Mouse (Mus musculus) midbrain, embryonic 15.5 days (tissue): ENCODE data around the gene Dph1. TPM values are rescaled to one million over a fixed set of nuclear protein-coding genes. Genes with fewer than 3 reads are reported as not detected.

Experiments used
- ATAC-seq: fragments of 200-750 bp; cut with Nextera tagmentation; replicated peaks from 2 replicates; pipeline ENCODE4 v1.8.0; 2017; ENCODE audit warnings: moderate TSS enrichment
- H3K27ac ChIP-seq: fragments of 300-500 bp; sonication (generic); 2 replicates; pipeline ENCODE4 v1.5.1; 2015; ENCODE audit warnings: mild to moderate bottlenecking, inconsistent platforms
- H3K27me3 ChIP-seq: fragments of 300-500 bp; sonication (generic); replicated peaks from 2 replicates; pipeline ENCODE4 v1.6.1; 2015; ENCODE audit warnings: inconsistent platforms
- H3K36me3 ChIP-seq: fragments of 300-500 bp; sonication (generic); replicated peaks from 2 replicates; pipeline ENCODE4 v1.6.1; 2015; ENCODE audit warnings: inconsistent platforms
- H3K4me1 ChIP-seq: fragments of 300-500 bp; sonication (generic); 2 replicates; pipeline ENCODE4 v1.6.1; 2015; ENCODE audit warnings: inconsistent platforms
- H3K4me2 ChIP-seq: fragments of 300-500 bp; sonication (generic); 2 replicates; pipeline ENCODE4 v1.6.1; 2015; ENCODE audit warnings: inconsistent platforms, mild to moderate bottlenecking, moderate library complexity
- H3K4me3 ChIP-seq: fragments of 300-500 bp; sonication (generic); 2 replicates; pipeline ENCODE4 v1.5.1; 2015; ENCODE audit warnings: mild to moderate bottlenecking, inconsistent platforms
- H3K9ac ChIP-seq: fragments of 300-500 bp; sonication (generic); 2 replicates; pipeline ENCODE4 v1.6.1; 2015; ENCODE audit warnings: mild to moderate bottlenecking, inconsistent platforms
- H3K9me3 ChIP-seq: fragments of 300-500 bp; sonication (generic); 2 replicates; pipeline ENCODE4 v1.6.1; 2016; ENCODE audit warnings: inconsistent platforms
- WGBS: fragments of 180-500 bp; shearing (Covaris S2); methylation state at CpG from one replicate; pipeline ENCODE4 v1.1.7; 2015; ENCODE audit warnings: mixed read lengths; 5-methylcytosine and 5-hydroxymethylcytosine counted together
- polyA plus RNA-seq: library from polyadenylated mRNA; unstranded; fragments of >200 nt; fragmentation: Nextera tagmentation; extraction: Ambion mirVana; gene quantifications from 2 replicates; pipeline ENCODE4 v1.2.1, GENCODE M21; 2015

Gene Dph1
- 13.1 and 14.0 TPM in 2 replicates for polyA plus RNA-seq

- peak within 1 kb of the TSS; percentile 72 for H3K4me3 ChIP-seq
- ATAC-seq, result no peak
- peak within 1 kb of the TSS; percentile 9; the same call in 1 of the 2 replicates for H3K27ac ChIP-seq
- 43% methylated on average over 5 of the region's 5 CpGs for WGBS
- 0 out of 2 replicates have a peak, but pooled peaks cover 8% of the 10 kb centered on the region for H3K27me3 ChIP-seq
- H3K4me2 ChIP-seq, result peak within 1 kb of the TSS; percentile 85
- H3K36me3 ChIP-seq, result no peaks in the 10 kb centered on the region
- H3K9ac ChIP-seq, result peak within 1 kb of the TSS; percentile 57
- H3K9me3 ChIP-seq, result no peaks in the 10 kb centered on the region
- peaks cover 56% of the 10 kb centered on the region for H3K4me1 ChIP-seq
These were observed at the start of gene Dph1 for GRCm38 (mm10) chr11:75190905-75191441. Dph1 (minus strand) TSS chr11:75191241.

GRCm38 (mm10) chr11:75240158-75240934 lies 49.3 kb upstream of the Dph1 start:
- Histone ChIP-seq H3K36me3 (no peaks in the 10 kb centered on the region), H3K9me3 (no peaks in the 10 kb centered on the region), H3K27ac (no peak overlapping the region), H3K27me3 (no peaks in the 10 kb centered on the region), H3K4me3 (no peak overlapping the region), H3K4me2 (no peak overlapping the region), H3K4me1 (peaks cover 37% of the 10 kb centered on the region), H3K9ac (no peak overlapping the region)
- 75% methylated on average over 13 of the region's 13 CpGs for WGBS
- ATAC-seq, result no peak

GRCm38 (mm10) chr11:75234745-75235144 lies 43.7 kb upstream of the Dph1 start:
- Histone ChIP-seq H3K27me3 (no peaks in the 10 kb centered on the region), H3K4me2 (peak overlapping the region; percentile 44), H3K27ac (peak overlapping the region; percentile 39; the same call in 1 of the 2 replicates), H3K4me3 (peak overlapping the region; percentile 26), H3K4me1 (peaks cover 36% of the 10 kb centered on the region), H3K9ac (no peak overlapping the region), H3K9me3 (no peaks in the 10 kb centered on the region), H3K36me3 (no peaks in the 10 kb centered on the region)
- ATAC-seq, result peak; percentile 70
- 12% methylated on average over 16 of the region's 16 CpGs for WGBS

- H3K4me1 ChIP-seq, result peaks cover 35% of the 10 kb centered on the region
- H3K4me3 ChIP-seq, result no peak overlapping the region
- WGBS, result 65% methylated on average over 4 of the region's 4 CpGs
- H3K27ac ChIP-seq, result no peak overlapping the region
- no peaks in the 10 kb centered on the region for H3K27me3 ChIP-seq
- no peak for ATAC-seq
- H3K36me3 ChIP-seq, result no peaks in the 10 kb centered on the region
- no peaks in the 10 kb centered on the region for H3K9me3 ChIP-seq
- no peak overlapping the region for H3K4me2 ChIP-seq
- no peak overlapping the region for H3K9ac ChIP-seq
These were observed 41.4 kb upstream of the Dph1 start for GRCm38 (mm10) chr11:75232434-75232833.

GRCm38 (mm10) chr11:75231756-75232155 lies 40.7 kb upstream of the Dph1 start:
- H3K36me3 ChIP-seq, result no peaks in the 10 kb centered on the region
- no peak overlapping the region for H3K4me2 ChIP-seq
- H3K4me1 ChIP-seq, result peaks cover 29% of the 10 kb centered on the region
- H3K27ac ChIP-seq, result no peak overlapping the region
- H3K9ac ChIP-seq, result no peak overlapping the region
- no peaks in the 10 kb centered on the region for H3K9me3 ChIP-seq
- H3K27me3 ChIP-seq, result no peaks in the 10 kb centered on the region
- no peak for ATAC-seq
- H3K4me3 ChIP-seq, result no peak overlapping the region
- 7% methylated on average over 7 of the region's 7 CpGs for WGBS

GRCm38 (mm10) chr11:75230272-75230760 lies 39.3 kb upstream of the Dph1 start:
- H3K4me2 ChIP-seq, result no peak overlapping the region
- H3K4me3 ChIP-seq, result no peak overlapping the region
- H3K9me3 ChIP-seq, result no peaks in the 10 kb centered on the region
- no peak overlapping the region for H3K27ac ChIP-seq
- no peak overlapping the region for H3K9ac ChIP-seq
- 96% methylated on average over 6 of the region's 6 CpGs for WGBS
- no peaks in the 10 kb centered on the region for H3K27me3 ChIP-seq
- no peaks in the 10 kb centered on the region for H3K36me3 ChIP-seq
- peaks cover 19% of the 10 kb centered on the region for H3K4me1 ChIP-seq
- ATAC-seq, result no peak

GRCm38 (mm10) chr11:75229289-75229688 lies 38.2 kb upstream of the Dph1 start:
- no peak overlapping the region for H3K27ac ChIP-seq
- no peak overlapping the region for H3K4me3 ChIP-seq
- no peaks in the 10 kb centered on the region for H3K9me3 ChIP-seq
- WGBS, result 83% methylated on average over 6 of the region's 6 CpGs
- H3K9ac ChIP-seq, result no peak overlapping the region
- H3K4me2 ChIP-seq, result no peak overlapping the region
- no peaks in the 10 kb centered on the region for H3K27me3 ChIP-seq
- no peaks in the 10 kb centered on the region for H3K36me3 ChIP-seq
- peaks cover 9% of the 10 kb centered on the region for H3K4me1 ChIP-seq
- no peak for ATAC-seq

- Histone ChIP-seq H3K4me1 (peaks cover 7% of the 10 kb centered on the region), H3K27me3 (no peaks in the 10 kb centered on the region)
- no peak for ATAC-seq
These were observed 36.6 kb upstream of the Dph1 start for GRCm38 (mm10) chr11:75227632-75228031.

GRCm38 (mm10) chr11:75224835-75225234 lies 33.8 kb upstream of the Dph1 start:
- H3K9ac ChIP-seq, result no peak overlapping the region
- no peak overlapping the region for H3K4me3 ChIP-seq
- H3K36me3 ChIP-seq, result no peaks in the 10 kb centered on the region
- no peak for ATAC-seq
- 80% methylated on average over 4 of the region's 4 CpGs for WGBS
- no peak overlapping the region for H3K27ac ChIP-seq
- no peaks in the 10 kb centered on the region for H3K27me3 ChIP-seq
- no peaks in the 10 kb centered on the region for H3K9me3 ChIP-seq
- H3K4me2 ChIP-seq, result no peak overlapping the region
- peaks cover 10% of the 10 kb centered on the region for H3K4me1 ChIP-seq

More at GRCm38 (mm10) chr11:75227632-75228031, 36.6 kb upstream of the Dph1 start:
- no peaks in the 10 kb centered on the region for H3K9me3 ChIP-seq
- H3K27ac ChIP-seq, result no peak overlapping the region
- H3K36me3 ChIP-seq, result no peaks in the 10 kb centered on the region
- no peak overlapping the region for H3K4me2 ChIP-seq
- H3K9ac ChIP-seq, result no peak overlapping the region
- no peak overlapping the region for H3K4me3 ChIP-seq
- 74% methylated on average over 3 of the region's 3 CpGs for WGBS

- Histone ChIP-seq H3K27ac (no peak overlapping the region), H3K9me3 (no peaks in the 10 kb centered on the region), H3K9ac (no peak overlapping the region), H3K4me3 (no peak overlapping the region), H3K4me2 (no peak overlapping the region), H3K4me1 (peaks cover 15% of the 10 kb centered on the region), H3K36me3 (no peaks in the 10 kb centered on the region), H3K27me3 (no peaks in the 10 kb centered on the region)
- 79% methylated on average over 12 of the region's 12 CpGs for WGBS
- ATAC-seq, result no peak
These were observed 33.0 kb upstream of the Dph1 start for GRCm38 (mm10) chr11:75224062-75224461.

- Histone ChIP-seq H3K4me1 (peaks cover 22% of the 10 kb centered on the region), H3K27me3 (no peaks in the 10 kb centered on the region), H3K4me2 (no peak overlapping the region), H3K4me3 (no peak overlapping the region), H3K36me3 (no peaks in the 10 kb centered on the region), H3K9me3 (no peaks in the 10 kb centered on the region), H3K27ac (no peak overlapping the region), H3K9ac (no peak overlapping the region)
- WGBS, result 42% methylated on average over 5 of the region's 6 CpGs
- no peak for ATAC-seq
These were observed 29.6 kb upstream of the Dph1 start for GRCm38 (mm10) chr11:75220517-75221145.

GRCm38 (mm10) chr11:75220115-75220514 lies 29.1 kb upstream of the Dph1 start:
- ATAC-seq, result no peak
- 29% methylated on average over 9 of the region's 9 CpGs for WGBS
- H3K36me3 ChIP-seq, result no peaks in the 10 kb centered on the region
- no peak overlapping the region for H3K4me2 ChIP-seq
- H3K9me3 ChIP-seq, result no peaks in the 10 kb centered on the region
- no peak overlapping the region; the same call in 1 of the 2 replicates for H3K27ac ChIP-seq
- H3K9ac ChIP-seq, result no peak overlapping the region
- no peak overlapping the region for H3K4me3 ChIP-seq
- H3K4me1 ChIP-seq, result peaks cover 27% of the 10 kb centered on the region
- no peaks in the 10 kb centered on the region for H3K27me3 ChIP-seq
